Mouse (Mus musculus) thymus, postnatal 14 days (tissue): ENCODE data around the gene Tmem156.

Experiments used
- DNase-seq: peaks from one replicate; pipeline ENCODE4 v3.0.0; 2021

Tmem156 gene

GRCm38 (mm10) chr5:65096805-65097204 lies 4.9 kb upstream of the Tmem156 start:
- no peak for DNase-seq

GRCm38 (mm10) chr5:65096082-65096481 lies 4.2 kb upstream of the Tmem156 start:
- no peak for DNase-seq

DNA sequence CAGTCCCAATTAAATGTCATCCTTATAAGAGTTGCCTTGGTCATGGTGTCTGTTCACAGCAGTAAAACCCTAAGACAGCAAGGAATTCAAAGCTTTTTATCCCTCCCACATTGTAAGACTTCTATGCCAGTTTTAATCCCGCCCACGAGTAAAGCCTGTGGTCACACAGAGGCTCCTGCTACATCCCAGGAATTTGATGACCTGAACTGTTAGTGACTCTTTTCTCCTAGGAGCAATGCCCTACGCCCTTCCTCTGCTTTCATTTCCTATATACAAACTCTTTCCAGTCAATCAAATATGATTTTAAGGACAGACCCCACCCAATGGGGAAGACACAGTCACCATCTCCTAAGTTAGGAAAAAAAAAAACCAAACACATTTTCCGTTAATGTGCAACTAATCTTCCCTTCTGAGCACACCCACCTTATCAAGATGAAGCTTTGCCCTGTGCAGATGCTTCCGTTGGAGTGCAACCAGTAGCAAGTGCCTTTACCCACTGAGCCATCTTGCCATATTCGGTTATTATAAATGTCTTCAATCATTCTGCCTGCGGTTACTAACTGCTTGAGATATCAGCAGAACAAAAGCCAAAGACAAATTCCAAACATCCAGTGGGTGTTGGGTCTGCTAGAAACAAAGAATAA lies 3.1 kb upstream of the Tmem156 start:
- no peak for DNase-seq

- DNase-seq = no peak
Observed at GRCm38 (mm10) chr5:65093769-65094168, 1.8 kb upstream of the Tmem156 start.

DNA sequence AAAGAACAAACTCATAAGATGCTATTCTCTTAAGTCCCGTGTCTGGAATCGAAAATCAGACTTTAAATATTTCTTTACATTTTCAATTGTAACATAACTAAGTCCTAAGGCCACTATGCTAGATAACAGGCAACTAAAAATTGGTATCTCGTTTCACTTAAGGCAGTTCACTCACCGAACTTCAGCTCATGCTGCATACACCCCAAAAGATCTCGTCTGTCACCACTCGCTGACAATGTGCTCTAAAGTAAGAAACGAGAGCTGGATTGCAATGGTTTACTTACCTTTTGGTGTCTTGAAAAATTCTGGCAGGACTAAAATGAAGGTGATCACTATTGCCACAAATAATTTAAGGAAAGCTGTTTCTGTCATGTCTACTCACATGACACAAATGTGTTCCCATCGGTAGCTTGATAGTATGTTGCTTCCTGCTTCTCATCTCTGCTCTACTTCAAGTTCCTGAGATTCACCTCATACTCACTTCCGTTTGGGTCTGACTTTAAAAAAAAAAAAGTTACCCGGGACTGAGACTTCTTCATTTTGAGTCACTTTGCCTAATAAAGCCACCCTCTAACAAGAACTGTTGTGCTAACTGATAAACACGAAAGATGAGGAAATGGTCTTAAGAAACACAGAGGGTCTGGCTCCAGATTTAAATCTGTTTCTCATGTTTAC lies 611 bp downstream of the Tmem156 start:
- DNase-seq = peak; percentile 25

DNA sequence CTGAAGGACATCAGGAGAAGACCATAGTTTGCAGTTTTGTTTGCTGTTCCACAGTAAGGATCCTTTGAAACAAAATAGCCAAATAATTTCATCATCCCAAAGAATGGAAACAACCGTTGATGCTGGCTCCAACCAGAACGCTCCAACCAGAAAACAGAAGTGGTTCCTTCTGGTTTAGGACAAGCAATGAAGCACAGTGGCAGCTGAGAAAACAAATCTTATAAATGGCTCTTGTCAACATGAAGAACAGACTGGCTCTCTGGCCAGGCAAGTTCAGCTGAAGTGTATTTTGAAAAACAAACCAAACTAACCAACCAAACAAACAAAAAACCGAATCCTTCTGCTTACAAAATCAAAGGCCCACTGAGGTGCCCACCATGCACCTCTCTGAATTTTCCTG lies 2.2 kb downstream of the Tmem156 start:
- no peak for DNase-seq

- no peak for DNase-seq
Observed at GRCm38 (mm10) chr5:65086522-65086921, 5.4 kb downstream of the Tmem156 start.

- DNase-seq = no peak
Observed at GRCm38 (mm10) chr5:65081836-65082235, 10.1 kb downstream of the Tmem156 start.

GRCm38 (mm10) chr5:65079881-65080280 lies 12.1 kb downstream of the Tmem156 start:
- DNase-seq = no peak

- DNase-seq = no peak
Observed at GRCm38 (mm10) chr5:65078081-65078480, 13.9 kb downstream of the Tmem156 start.

GRCm38 (mm10) chr5:65076748-65077147 lies 15.2 kb downstream of the Tmem156 start:
- DNase-seq = no peak

- DNase-seq = no peak
Observed at GRCm38 (mm10) chr5:65076087-65076486, 15.8 kb downstream of the Tmem156 start.

GRCm38 (mm10) chr5:65074693-65075092 lies 17.2 kb downstream of the Tmem156 start:
- no peak for DNase-seq

- no peak for DNase-seq
Observed at GRCm38 (mm10) chr5:65073247-65073646, 18.7 kb downstream of the Tmem156 start.

- no peak for DNase-seq
Observed at GRCm38 (mm10) chr5:65071689-65072118, 20.2 kb downstream of the Tmem156 start.

DNA sequence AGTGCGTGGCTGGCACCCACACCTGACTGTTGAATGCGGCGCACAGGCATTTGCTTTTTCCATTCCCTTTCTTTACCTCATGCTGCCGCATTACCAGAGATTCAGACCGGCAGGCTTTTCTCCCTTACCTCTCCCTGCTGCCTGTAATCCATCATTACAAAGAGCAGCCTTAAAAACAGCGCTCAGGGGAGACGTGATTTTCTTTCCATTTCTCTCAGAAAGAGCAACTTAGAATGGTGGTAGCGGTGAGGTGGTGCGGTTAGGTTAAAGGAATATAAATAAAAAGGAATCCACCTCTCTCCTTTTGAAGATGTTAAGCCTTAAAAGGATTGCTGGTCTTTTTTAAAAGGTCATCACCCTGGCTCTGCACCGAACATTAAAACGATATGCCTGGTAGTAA lies 22.1 kb downstream of the Tmem156 start:
- DNase-seq = no peak

GRCm38 (mm10) chr5:65068166-65068565 lies 23.8 kb downstream of the Tmem156 start:
- no peak for DNase-seq

DNA sequence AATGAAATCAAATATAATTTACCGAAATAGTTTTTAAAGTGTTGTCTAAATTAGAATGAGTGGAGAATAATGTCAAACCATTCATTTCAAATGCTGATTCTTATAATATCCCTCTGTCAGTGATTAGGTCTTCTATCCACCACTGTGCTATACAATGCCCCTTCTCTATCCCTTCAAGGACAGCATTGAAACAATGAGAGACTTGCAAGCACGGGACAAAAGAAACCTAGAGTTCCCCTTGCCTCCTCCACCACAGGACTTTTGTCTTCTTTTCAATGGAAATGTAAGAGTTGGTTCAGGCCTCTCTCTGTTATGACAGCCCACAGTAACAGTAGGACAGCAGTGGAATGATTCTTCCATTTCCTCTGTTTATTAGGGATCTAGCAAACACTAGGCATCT lies 28.7 kb downstream of the Tmem156 start:
- DNase-seq = no peak

DNA sequence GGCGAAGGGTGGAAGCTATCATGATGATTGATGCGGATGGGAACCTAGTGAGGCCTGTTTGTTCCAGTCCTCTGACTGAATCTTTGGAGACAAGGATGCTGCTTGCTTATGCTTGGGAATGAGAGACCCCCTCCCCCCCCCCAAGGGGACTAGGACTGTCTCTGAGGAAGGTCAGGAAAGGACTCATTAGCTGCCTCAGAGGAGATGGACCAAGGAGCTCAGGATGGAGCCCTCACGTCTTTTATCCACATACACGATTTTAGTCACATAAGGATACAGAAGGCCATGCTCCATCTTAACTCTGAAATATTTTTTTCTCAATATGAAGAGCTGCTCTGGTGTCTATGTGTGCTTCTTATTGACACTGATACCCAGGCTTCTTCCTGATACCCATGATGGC lies 29.7 kb downstream of the Tmem156 start:
- no peak for DNase-seq

DNA sequence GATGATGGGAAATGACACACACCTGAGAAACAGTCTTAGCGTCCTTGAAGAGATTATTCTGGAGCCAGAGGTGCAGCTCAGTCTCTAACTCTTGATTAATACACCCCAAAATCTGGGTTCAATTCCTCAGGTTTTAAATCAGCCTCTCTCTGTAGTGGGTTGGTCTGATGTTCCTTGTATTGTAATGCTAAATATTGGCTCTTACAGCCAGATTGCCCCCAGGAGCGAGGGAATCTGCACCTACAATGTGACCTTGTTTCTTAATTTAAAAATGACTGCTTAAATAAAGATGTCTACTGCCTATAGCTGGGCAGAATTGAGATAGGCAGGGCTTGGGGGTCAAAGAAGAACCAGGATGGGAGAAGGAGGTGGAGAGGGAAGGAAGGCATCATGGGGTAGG lies 32.1 kb downstream of the Tmem156 start:
- DNase-seq = no peak

GRCm38 (mm10) chr5:65057596-65057995 lies 34.3 kb downstream of the Tmem156 start:
- DNase-seq = no peak

- no peak for DNase-seq
Observed at GRCm38 (mm10) chr5:65051513-65051912, 40.4 kb downstream of the Tmem156 start.

GRCm38 (mm10) chr5:65049880-65050279 lies 42.1 kb downstream of the Tmem156 start:
- DNase-seq = no peak

DNA sequence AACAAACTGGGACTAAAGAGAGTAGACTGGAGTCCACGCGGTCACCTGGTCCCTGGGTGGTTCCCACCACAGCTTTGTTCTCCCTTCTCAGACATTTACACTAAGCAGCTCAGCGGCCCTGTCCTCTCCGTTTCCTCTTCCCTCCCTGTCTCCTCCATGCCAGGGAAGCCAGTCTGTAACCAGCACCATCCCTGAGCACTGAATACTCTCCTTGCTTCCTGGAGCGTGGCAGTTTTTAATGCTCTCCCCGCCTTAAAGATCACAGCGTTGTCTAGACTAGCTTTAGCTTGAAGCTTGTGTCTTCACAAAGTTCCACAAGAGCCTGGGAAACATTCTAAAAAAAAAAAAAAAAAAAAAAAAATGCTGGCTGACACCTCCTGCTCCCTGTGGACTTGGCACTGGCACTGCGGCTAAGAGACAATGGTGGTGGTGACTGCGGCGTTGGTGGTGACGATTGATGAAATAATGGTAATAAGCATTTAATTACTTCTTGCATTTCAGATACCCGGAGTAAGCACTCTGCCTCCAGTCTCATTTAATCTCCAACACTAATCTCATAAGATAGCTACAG lies 44.6 kb downstream of the Tmem156 start:
- DNase-seq = no peak
